Mouse (Mus musculus) C2C12 (cell line): ENCODE results near the gene Arxes1.
"Not testable (repeated sequence)": the region's sequence is repeated elsewhere in the genome, so short reads cannot be mapped to it uniquely, and the experiment has no call there.

Experiments used
- CTCF ChIP-seq: IDR thresholded peaks from one replicate; pipeline ENCODE4 v1.5.1; 2011; ENCODE audit not compliant: control insufficient read depth, insufficient read depth, insufficient read length
- FOSL1 ChIP-seq: IDR thresholded peaks from one replicate; pipeline ENCODE4 v1.8.0; 2011; ENCODE audit warnings: mild to moderate bottlenecking, low read length; ENCODE audit not compliant: poor library complexity, insufficient read depth, severe bottlenecking
- MYOG ChIP-seq: IDR thresholded peaks from one replicate; pipeline ENCODE4 v1.6.1; 2011; ENCODE audit not compliant: control insufficient read depth, insufficient read length; ENCODE audit errors: extremely low read depth

GRCm38 (mm10) chrX:135993192-135993594 lies 40.0 kb upstream of the Arxes1 start:
- not testable (repeated sequence) for TF ChIP-seq MYOG, CTCF, FOSL1
